Mouse (Mus musculus): ENCODE measurements around the gene Slc38a7. TPM values are rescaled to one million over a fixed set of nuclear protein-coding genes. Genes with fewer than 3 reads are reported as not detected.
A peak's percentile ranks its signal among the peaks of the same experiment; 100 is the strongest.
"Not testable (repeated sequence)": the region's sequence is repeated elsewhere in the genome, so short reads cannot be mapped to it uniquely, and the experiment has no call there.

Slc38a7 gene
- polyA plus RNA-seq, 1 experiment, result 26.2 TPM

GRCm38 (mm10) chr8:95801476-95802064, 51.8 kb downstream of the Slc38a7 start:
- H3K79me2 ChIP-seq (ENCODE audit: control insufficient read depth, insufficient read depth), result peaks cover 100% of the 10 kb centered on the region
- H3K79me3 ChIP-seq (ENCODE audit: low read depth), result peaks cover 97% of the 10 kb centered on the region
- H3ac ChIP-seq (ENCODE audit: control insufficient read depth, insufficient read length, low read depth), result no peak overlapping the region
- TF ChIP-seq MYOD1 (IDR thresholded peaks at IDR 0.05; ENCODE audit: control insufficient read depth, insufficient read length, low read depth) (no peak), FOSL1 (IDR thresholded peaks at IDR 0.05; ENCODE audit: insufficient read depth, low read length, poor library complexity, severe bottlenecking) (no peak), USF1 (IDR thresholded peaks at IDR 0.05; ENCODE audit: low read depth) (no peak), MYOG (IDR thresholded peaks at IDR 0.05; ENCODE audit: control insufficient read depth, extremely low read depth, insufficient read length) (no peak), MAX (IDR thresholded peaks at IDR 0.05) (no peak), CEBPB (IDR thresholded peaks at IDR 0.05; ENCODE audit: low read depth) (no peak), CTCF (IDR thresholded peaks at IDR 0.05; ENCODE audit: control insufficient read depth, insufficient read depth, insufficient read length) (no peak)
- H3K36me3 ChIP-seq (ENCODE audit: control insufficient read depth, insufficient read depth), result peaks cover 52% of the 10 kb centered on the region
- H3K4me3 ChIP-seq (ENCODE audit: insufficient read depth, poor library complexity, severe bottlenecking), result no peak overlapping the region
- no peaks in the 10 kb centered on the region for H3K27me3 ChIP-seq (ENCODE audit: control insufficient read depth, insufficient read depth, insufficient read length)

GRCm38 (mm10) chr8:95800353-95800752, 53.0 kb downstream of the Slc38a7 start:
- H3K79me2 ChIP-seq (ENCODE audit: control insufficient read depth, insufficient read depth), result peaks cover 100% of the 10 kb centered on the region
- H3ac ChIP-seq (ENCODE audit: control insufficient read depth, insufficient read length, low read depth), result no peak overlapping the region
- H3K27me3 ChIP-seq (ENCODE audit: control insufficient read depth, insufficient read depth, insufficient read length), result no peaks in the 10 kb centered on the region
- H3K4me3 ChIP-seq (ENCODE audit: insufficient read depth, poor library complexity, severe bottlenecking), result no peak overlapping the region
- H3K79me3 ChIP-seq (ENCODE audit: low read depth), result peaks cover 97% of the 10 kb centered on the region
- TF ChIP-seq MYOD1 (IDR thresholded peaks at IDR 0.05; ENCODE audit: control insufficient read depth, insufficient read length, low read depth), result peak; percentile 47
- no peak for TF ChIP-seq CEBPB (IDR thresholded peaks at IDR 0.05; ENCODE audit: low read depth)
- no peak for TF ChIP-seq MYOG (IDR thresholded peaks at IDR 0.05; ENCODE audit: control insufficient read depth, extremely low read depth, insufficient read length)
- H3K36me3 ChIP-seq (ENCODE audit: control insufficient read depth, insufficient read depth), result peaks cover 52% of the 10 kb centered on the region

GRCm38 (mm10) chr8:95799891-95800290, 53.4 kb downstream of the Slc38a7 start:
- Histone ChIP-seq H3K79me2 (ENCODE audit: control insufficient read depth, insufficient read depth) (peaks cover 99% of the 10 kb centered on the region), H3K4me3 (ENCODE audit: insufficient read depth, poor library complexity, severe bottlenecking) (no peak overlapping the region), H3K27me3 (ENCODE audit: control insufficient read depth, insufficient read depth, insufficient read length) (no peaks in the 10 kb centered on the region), H3ac (ENCODE audit: control insufficient read depth, insufficient read length, low read depth) (no peak overlapping the region), H3K36me3 (ENCODE audit: control insufficient read depth, insufficient read depth) (peaks cover 52% of the 10 kb centered on the region), H3K79me3 (ENCODE audit: low read depth) (peaks cover 95% of the 10 kb centered on the region)
- TF ChIP-seq MYOG (IDR thresholded peaks at IDR 0.05; ENCODE audit: control insufficient read depth, extremely low read depth, insufficient read length) (no peak), MYOD1 (IDR thresholded peaks at IDR 0.05; ENCODE audit: control insufficient read depth, insufficient read length, low read depth) (no peak), USF1 (IDR thresholded peaks at IDR 0.05; ENCODE audit: low read depth) (no peak), FOSL1 (IDR thresholded peaks at IDR 0.05; ENCODE audit: insufficient read depth, low read length, poor library complexity, severe bottlenecking) (no peak), MAX (IDR thresholded peaks at IDR 0.05) (no peak), CTCF (IDR thresholded peaks at IDR 0.05; ENCODE audit: control insufficient read depth, insufficient read depth, insufficient read length) (no peak), CEBPB (IDR thresholded peaks at IDR 0.05; ENCODE audit: low read depth) (no peak)

- Histone ChIP-seq H3ac (ENCODE audit: control insufficient read depth, insufficient read length, low read depth) (no peak overlapping the region), H3K27me3 (ENCODE audit: control insufficient read depth, insufficient read depth, insufficient read length) (no peaks in the 10 kb centered on the region), H3K36me3 (ENCODE audit: control insufficient read depth, insufficient read depth) (peaks cover 51% of the 10 kb centered on the region), H3K79me3 (ENCODE audit: low read depth) (peaks cover 93% of the 10 kb centered on the region), H3K4me3 (ENCODE audit: insufficient read depth, poor library complexity, severe bottlenecking) (no peak overlapping the region), H3K79me2 (ENCODE audit: control insufficient read depth, insufficient read depth) (peaks cover 98% of the 10 kb centered on the region)
- TF ChIP-seq MAX (IDR thresholded peaks at IDR 0.05) (no peak), USF1 (IDR thresholded peaks at IDR 0.05; ENCODE audit: low read depth) (no peak), CEBPB (IDR thresholded peaks at IDR 0.05; ENCODE audit: low read depth) (no peak), FOSL1 (IDR thresholded peaks at IDR 0.05; ENCODE audit: insufficient read depth, low read length, poor library complexity, severe bottlenecking) (no peak), MYOD1 (IDR thresholded peaks at IDR 0.05; ENCODE audit: control insufficient read depth, insufficient read length, low read depth) (no peak), CTCF (IDR thresholded peaks at IDR 0.05; ENCODE audit: control insufficient read depth, insufficient read depth, insufficient read length) (no peak), MYOG (IDR thresholded peaks at IDR 0.05; ENCODE audit: control insufficient read depth, extremely low read depth, insufficient read length) (no peak)
Observed at GRCm38 (mm10) chr8:95799117-95799516, 54.2 kb downstream of the Slc38a7 start.

GRCm38 (mm10) chr8:95795333-95796061, 57.8 kb downstream of the Slc38a7 start:
- Histone ChIP-seq H3K79me3 (ENCODE audit: low read depth) (peaks cover 90% of the 10 kb centered on the region), H3K36me3 (ENCODE audit: control insufficient read depth, insufficient read depth) (peaks cover 43% of the 10 kb centered on the region), H3K79me2 (ENCODE audit: control insufficient read depth, insufficient read depth) (peaks cover 98% of the 10 kb centered on the region)
- not testable (repeated sequence) for H3ac ChIP-seq (ENCODE audit: control insufficient read depth, insufficient read length, low read depth); H3K27me3 ChIP-seq (ENCODE audit: control insufficient read depth, insufficient read depth, insufficient read length); H3K4me3 ChIP-seq (ENCODE audit: insufficient read depth, poor library complexity, severe bottlenecking)

Other genes starting within 250 kb of the Slc38a7 start
- 8.3 TPM for gene Gins3, start 220.1 kb downstream of the Slc38a7 start, polyA plus RNA-seq (2012; fragmentation: generic; extraction: Trizol)
- gene Ndrg4, start 176.6 kb downstream of the Slc38a7 start, polyA plus RNA-seq (2012; fragmentation: generic; extraction: Trizol), result 43.3 TPM
- gene Setd6, start 137.7 kb downstream of the Slc38a7 start, polyA plus RNA-seq (2012; fragmentation: generic; extraction: Trizol), result 12.6 TPM
- 40.6 TPM for gene Cnot1, start 46.1 kb downstream of the Slc38a7 start, polyA plus RNA-seq (2012; fragmentation: generic; extraction: Trizol)
- 218 TPM for gene Sap18b, start 28.2 kb downstream of the Slc38a7 start, polyA plus RNA-seq (2012; fragmentation: generic; extraction: Trizol)
- gene Got2, start 35.0 kb upstream of the Slc38a7 start, polyA plus RNA-seq (2012; fragmentation: generic; extraction: Trizol), result 189 TPM